Mouse (Mus musculus) erythroblast, embryonic 14.5 days (primary cell): Measurements from ENCODE around the gene Etv1.

ENCODE experiments used
- GATA1 ChIP-seq: IDR thresholded peaks from 2 replicates; pipeline ENCODE4 v1.6.1; 2012; ENCODE audit warnings: low read length, inconsistent platforms, mixed read lengths
- TAL1 ChIP-seq: IDR thresholded peaks from 3 replicates; pipeline ENCODE4 v1.6.1; 2012; ENCODE audit warnings: low read length, inconsistent platforms, mixed read lengths

- TF ChIP-seq GATA1 = no peak
- no peak for TF ChIP-seq TAL1
Observed at GRCm38 (mm10) chr12:38832981-38833380, 53.8 kb downstream of the Etv1 start.
